Mouse (Mus musculus): ENCODE measurements around the gene Reln. TPM values are rescaled to one million over a fixed set of nuclear protein-coding genes. Genes with fewer than 3 reads are reported as not detected.
A peak's percentile ranks its signal among the peaks of the same experiment; 100 is the strongest.

Reln gene
- total and polyA plus RNA-seq, 2 experiments from 2014 or later: 40.5 to 208 TPM

DNA sequence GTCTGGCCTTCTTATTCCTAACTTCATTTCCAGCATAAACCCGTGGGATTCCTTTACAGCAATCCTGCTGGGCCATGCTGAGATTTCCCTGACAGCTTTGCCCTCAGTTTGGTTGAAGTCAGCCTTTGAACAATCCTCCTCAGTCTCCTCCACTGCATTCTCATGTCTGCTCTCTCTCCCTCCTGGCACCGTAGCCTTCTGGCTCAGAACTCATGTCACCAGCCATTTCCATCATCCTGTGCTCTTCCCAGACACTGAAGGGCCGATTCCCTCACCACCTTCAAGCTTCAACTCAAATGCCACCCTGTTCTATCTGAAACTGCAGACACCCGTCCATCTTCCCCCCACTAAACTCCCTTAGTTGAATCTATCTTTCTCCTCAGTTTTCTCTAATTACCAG is 53.1 kb downstream of the Reln start:
- TF ChIP-seq CTCF (IDR thresholded peaks at IDR 0.05; ENCODE audit: low read depth): no peak
- Histone ChIP-seq H3K27ac (ENCODE audit: low read depth, low read length) (no peak overlapping the region), H3K4me3 (ENCODE audit: low read depth, low read length) (no peak overlapping the region), H3K9ac (no peak overlapping the region), H3K4me2 (ENCODE audit: low read depth) (no peak overlapping the region), H3K9me3 (ENCODE audit: low read length) (no peaks in the 10 kb centered on the region), H3K36me3 (ENCODE audit: insufficient read depth) (no peaks in the 10 kb centered on the region), H3K4me1 (ENCODE audit: insufficient read depth) (no peaks in the 10 kb centered on the region), H3K27me3 (ENCODE audit: insufficient read depth, low read length) (no peaks in the 10 kb centered on the region)
- no peak for DNase-seq
- 70% methylated on average over 4 of the region's 4 CpGs for WGBS
- ATAC-seq: no peak

- no peaks in the 10 kb centered on the region for H3K9me3 ChIP-seq (ENCODE audit: low read length)
- no peak overlapping the region for H3K4me2 ChIP-seq (ENCODE audit: low read depth)
- no peaks in the 10 kb centered on the region for H3K27me3 ChIP-seq (ENCODE audit: insufficient read depth, low read length)
- no peak overlapping the region for H3K27ac ChIP-seq (ENCODE audit: low read depth, low read length)
- DNase-seq (no peak), ATAC-seq (no peak)
- no peak overlapping the region for H3K4me3 ChIP-seq (ENCODE audit: low read depth, low read length)
- no peak for TF ChIP-seq CTCF (IDR thresholded peaks at IDR 0.05; ENCODE audit: low read depth)
- H3K9ac ChIP-seq: no peak overlapping the region
- 52% methylated on average over 4 of the region's 4 CpGs for WGBS
- no peaks in the 10 kb centered on the region for H3K4me1 ChIP-seq (ENCODE audit: insufficient read depth)
- no peaks in the 10 kb centered on the region for H3K36me3 ChIP-seq (ENCODE audit: insufficient read depth)
Observed at GRCm38 (mm10) chr5:22285396-22285795, 59.1 kb downstream of the Reln start.

- no peaks in the 10 kb centered on the region for H3K36me3 ChIP-seq (ENCODE audit: insufficient read depth)
- no peak overlapping the region for H3K4me2 ChIP-seq (ENCODE audit: low read depth)
- peak; percentile 47; the same call in 1 of the 2 replicates for ATAC-seq
- no peaks in the 10 kb centered on the region for H3K4me1 ChIP-seq (ENCODE audit: insufficient read depth)
- TF ChIP-seq CTCF (IDR thresholded peaks at IDR 0.05; ENCODE audit: low read depth): no peak
- 8% methylated on average over 7 of the region's 7 CpGs for WGBS
- no peak overlapping the region for H3K27ac ChIP-seq (ENCODE audit: low read depth, low read length)
- no peaks in the 10 kb centered on the region for H3K27me3 ChIP-seq (ENCODE audit: insufficient read depth, low read length)
- no peak for DNase-seq
- H3K9me3 ChIP-seq (ENCODE audit: low read length): no peaks in the 10 kb centered on the region
- no peak overlapping the region for H3K4me3 ChIP-seq (ENCODE audit: low read depth, low read length)
- H3K9ac ChIP-seq: no peak overlapping the region
Observed at GRCm38 (mm10) chr5:22282141-22282665, 62.3 kb downstream of the Reln start.

GRCm38 (mm10) chr5:22280534-22281164 is 63.9 kb downstream of the Reln start:
- Histone ChIP-seq H3K9ac (no peak overlapping the region), H3K4me1 (ENCODE audit: insufficient read depth) (no peaks in the 10 kb centered on the region), H3K9me3 (ENCODE audit: low read length) (no peaks in the 10 kb centered on the region), H3K36me3 (ENCODE audit: insufficient read depth) (no peaks in the 10 kb centered on the region), H3K4me2 (ENCODE audit: low read depth) (no peak overlapping the region), H3K4me3 (ENCODE audit: low read depth, low read length) (no peak overlapping the region), H3K27ac (ENCODE audit: low read depth, low read length) (no peak overlapping the region), H3K27me3 (ENCODE audit: insufficient read depth, low read length) (no peaks in the 10 kb centered on the region)
- no peak for TF ChIP-seq CTCF (IDR thresholded peaks at IDR 0.05; ENCODE audit: low read depth)
- no peak for ATAC-seq
- DNase-seq: no peak
- WGBS: 72% methylated on average over 2 of the region's 2 CpGs

DNA sequence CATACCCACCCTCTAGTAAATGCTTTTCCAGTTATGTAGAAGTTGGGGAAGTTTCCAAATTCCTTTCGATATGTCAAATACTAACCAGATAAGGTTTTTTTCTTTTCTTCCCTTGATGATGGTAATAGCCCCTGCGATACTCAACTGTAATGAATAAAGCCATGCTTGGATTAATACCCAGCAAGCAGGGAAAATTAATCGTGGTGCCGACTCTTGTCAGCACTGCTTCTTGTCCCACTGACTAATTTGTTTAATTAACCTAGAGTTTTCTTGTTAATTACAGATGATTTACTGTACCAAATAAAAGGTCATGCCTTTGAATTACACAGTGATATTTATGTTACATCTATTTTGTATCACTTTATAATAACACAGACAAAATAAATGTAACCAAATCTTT is 65.3 kb downstream of the Reln start:
- H3K4me3 ChIP-seq (ENCODE audit: low read depth, low read length): no peak overlapping the region
- no peak overlapping the region for H3K27ac ChIP-seq (ENCODE audit: low read depth, low read length)
- ATAC-seq (no peak), DNase-seq (no peak)
- H3K4me1 ChIP-seq (ENCODE audit: insufficient read depth): no peaks in the 10 kb centered on the region
- H3K9ac ChIP-seq: no peak overlapping the region
- H3K4me2 ChIP-seq (ENCODE audit: low read depth): no peak overlapping the region
- H3K9me3 ChIP-seq (ENCODE audit: low read length): no peaks in the 10 kb centered on the region
- no peaks in the 10 kb centered on the region for H3K36me3 ChIP-seq (ENCODE audit: insufficient read depth)
- H3K27me3 ChIP-seq (ENCODE audit: insufficient read depth, low read length): no peaks in the 10 kb centered on the region
- 52% methylated on average over 4 of the region's 4 CpGs for WGBS
- no peak for TF ChIP-seq CTCF (IDR thresholded peaks at IDR 0.05; ENCODE audit: low read depth)

- Histone ChIP-seq H3K9ac (no peak overlapping the region), H3K4me3 (ENCODE audit: low read depth, low read length) (no peak overlapping the region), H3K9me3 (ENCODE audit: low read length) (no peaks in the 10 kb centered on the region), H3K27ac (ENCODE audit: low read depth, low read length) (no peak overlapping the region), H3K4me2 (ENCODE audit: low read depth) (no peak overlapping the region), H3K27me3 (ENCODE audit: insufficient read depth, low read length) (no peaks in the 10 kb centered on the region), H3K4me1 (ENCODE audit: insufficient read depth) (no peaks in the 10 kb centered on the region), H3K36me3 (ENCODE audit: insufficient read depth) (no peaks in the 10 kb centered on the region)
- WGBS: 90% methylated on average over 4 of the region's 4 CpGs
- ATAC-seq: no peak
- no peak for TF ChIP-seq CTCF (IDR thresholded peaks at IDR 0.05; ENCODE audit: low read depth)
- no peak for DNase-seq
Observed at GRCm38 (mm10) chr5:22274134-22274533, 70.4 kb downstream of the Reln start.

DNA sequence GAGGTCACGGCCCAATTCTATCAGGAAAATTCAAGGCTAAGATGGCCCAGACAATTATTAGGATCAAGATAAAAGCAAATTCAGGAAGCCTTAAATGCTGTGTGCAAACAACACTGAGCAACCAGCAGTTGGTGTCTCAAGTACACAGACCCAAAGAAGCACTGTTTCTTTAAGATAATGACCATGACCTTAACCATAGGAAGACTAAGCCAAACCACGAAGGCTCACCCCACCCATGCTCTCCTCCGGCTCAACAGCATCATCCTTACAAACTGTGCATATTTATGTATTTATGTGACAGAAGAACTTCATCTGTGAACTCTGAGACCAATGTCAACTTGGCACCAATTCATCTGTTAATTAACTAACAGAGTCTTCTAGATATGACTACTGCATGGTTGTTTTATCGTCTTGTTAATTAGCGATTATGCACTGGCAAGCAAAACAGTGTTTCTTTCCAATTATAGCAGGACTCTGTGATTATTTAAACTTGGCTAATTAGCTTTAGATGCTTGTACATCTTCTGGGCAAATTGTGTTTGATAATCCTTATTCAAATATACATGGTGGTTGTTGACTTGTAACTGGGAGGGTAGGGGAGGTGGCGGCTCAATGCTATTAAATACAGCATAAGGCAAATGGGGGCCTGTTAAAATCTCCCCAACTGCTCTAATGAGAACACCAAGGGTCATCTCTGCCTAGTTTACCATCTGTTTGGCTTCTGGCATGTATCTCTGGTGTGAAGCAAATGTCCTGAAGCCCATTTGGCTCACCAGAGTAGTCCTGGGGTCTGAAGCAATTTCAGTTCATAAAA is 77.8 kb downstream of the Reln start:
- Histone ChIP-seq H3K4me3 (ENCODE audit: low read depth, low read length) (no peak overlapping the region), H3K4me2 (ENCODE audit: low read depth) (no peak overlapping the region), H3K9ac (no peak overlapping the region), H3K9me3 (ENCODE audit: low read length) (no peaks in the 10 kb centered on the region), H3K4me1 (ENCODE audit: insufficient read depth) (no peaks in the 10 kb centered on the region), H3K27me3 (ENCODE audit: insufficient read depth, low read length) (no peaks in the 10 kb centered on the region), H3K36me3 (ENCODE audit: insufficient read depth) (no peaks in the 10 kb centered on the region), H3K27ac (ENCODE audit: low read depth, low read length) (no peak overlapping the region)
- no peak for TF ChIP-seq CTCF (IDR thresholded peaks at IDR 0.05; ENCODE audit: low read depth)
- DNase-seq (peak; percentile 10), ATAC-seq (no peak; the same call in 1 of the 2 replicates)
- 46% methylated on average over 6 of the region's 6 CpGs for WGBS

Measured in forebrain, postnatal 0 days (tissue).